Mouse (Mus musculus) midbrain, embryonic 13.5 days (tissue): Measurements from ENCODE around the gene Col1a1. TPM values are rescaled to one million over a fixed set of nuclear protein-coding genes. Genes with fewer than 3 reads are reported as not detected.

ENCODE experiments used
- ATAC-seq: fragments of 200-750 bp; cut with Nextera tagmentation; 2 replicates; pipeline ENCODE4 v1.8.0; 2017; ENCODE audit warnings: mild to moderate bottlenecking, moderate TSS enrichment, moderate library complexity
- H3K27ac ChIP-seq: fragments of 300-500 bp; sonication (generic); 2 replicates; pipeline ENCODE4 v1.5.1; 2015; ENCODE audit warnings: inconsistent platforms, mild to moderate bottlenecking, moderate library complexity
- H3K27me3 ChIP-seq: fragments of 300-500 bp; sonication (generic); 2 replicates; pipeline ENCODE4 v1.6.1; 2015; ENCODE audit warnings: mild to moderate bottlenecking, inconsistent platforms
- H3K36me3 ChIP-seq: fragments of 300-500 bp; sonication (generic); 2 replicates; pipeline ENCODE4 v1.6.1; 2015; ENCODE audit warnings: mild to moderate bottlenecking, inconsistent platforms
- H3K4me1 ChIP-seq: fragments of 300-500 bp; sonication (generic); replicated peaks from 2 replicates; pipeline ENCODE4 v1.6.1; 2015; ENCODE audit warnings: inconsistent platforms
- H3K4me2 ChIP-seq: fragments of 300-500 bp; sonication (generic); replicated peaks from 2 replicates; pipeline ENCODE4 v1.6.1; 2015; ENCODE audit warnings: moderate library complexity, mild to moderate bottlenecking, inconsistent platforms
- H3K4me3 ChIP-seq: fragments of 300-500 bp; sonication (generic); replicated peaks from 2 replicates; pipeline ENCODE4 v1.5.1; 2015; ENCODE audit warnings: mild to moderate bottlenecking, inconsistent platforms
- H3K9ac ChIP-seq: fragments of 300-500 bp; sonication (generic); replicated peaks from 2 replicates; pipeline ENCODE4 v1.6.1; 2015; ENCODE audit warnings: mild to moderate bottlenecking, inconsistent platforms
- H3K9me3 ChIP-seq: fragments of 300-500 bp; sonication (generic); 2 replicates; pipeline ENCODE4 v1.6.1; 2016; ENCODE audit warnings: mild to moderate bottlenecking, inconsistent platforms
- WGBS: fragments of 180-500 bp; shearing (Covaris S2); methylation state at CpG from one replicate; pipeline ENCODE4 v1.1.7; 2015; 5-methylcytosine and 5-hydroxymethylcytosine counted together
- polyA plus RNA-seq: library from polyadenylated mRNA; unstranded; fragments of >200 nt; fragmentation: Nextera tagmentation; extraction: Ambion mirVana; gene quantifications from 2 replicates; pipeline ENCODE4 v1.2.1, GENCODE M21; 2015

Gene Col1a1
- polyA plus RNA-seq, 1 experiment from 2014 or later: 68.9 TPM

GRCm38 (mm10) chr11:94924977-94925376 lies 11.0 kb upstream of the Col1a1 start:
- H3K4me3 ChIP-seq: no peak overlapping the region
- 95% methylated on average over 4 of the region's 4 CpGs for WGBS
- H3K9me3 ChIP-seq: no peaks in the 10 kb centered on the region
- H3K4me2 ChIP-seq: no peak overlapping the region
- H3K4me1 ChIP-seq: peaks cover 15% of the 10 kb centered on the region
- ATAC-seq: no peak
- no peak overlapping the region for H3K27ac ChIP-seq
- H3K9ac ChIP-seq: no peak overlapping the region
- H3K27me3 ChIP-seq: no peaks in the 10 kb centered on the region
- H3K36me3 ChIP-seq: no peaks in the 10 kb centered on the region

GRCm38 (mm10) chr11:94926431-94926830 lies 9.6 kb upstream of the Col1a1 start:
- H3K27ac ChIP-seq: no peak overlapping the region
- no peaks in the 10 kb centered on the region for H3K27me3 ChIP-seq
- no peak overlapping the region for H3K9ac ChIP-seq
- H3K4me2 ChIP-seq: no peak overlapping the region
- ATAC-seq: no peak
- no peaks in the 10 kb centered on the region for H3K9me3 ChIP-seq
- peaks cover 15% of the 10 kb centered on the region for H3K4me1 ChIP-seq
- no peak overlapping the region for H3K4me3 ChIP-seq
- WGBS: 82% methylated on average over 11 of the region's 11 CpGs
- H3K36me3 ChIP-seq: no peaks in the 10 kb centered on the region

GRCm38 (mm10) chr11:94927771-94928291 lies 8.2 kb upstream of the Col1a1 start:
- H3K4me3 ChIP-seq: no peak overlapping the region
- no peak for ATAC-seq
- H3K36me3 ChIP-seq: no peaks in the 10 kb centered on the region
- no peak overlapping the region for H3K4me2 ChIP-seq
- no peak overlapping the region; the same call in 1 of the 2 replicates for H3K9ac ChIP-seq
- H3K4me1 ChIP-seq: peaks cover 15% of the 10 kb centered on the region
- H3K9me3 ChIP-seq: no peaks in the 10 kb centered on the region
- 27% methylated on average over 5 of the region's 5 CpGs for WGBS
- H3K27ac ChIP-seq: no peak overlapping the region
- H3K27me3 ChIP-seq: peaks cover 11% of the 10 kb centered on the region

- Histone ChIP-seq H3K4me1 (peaks cover 18% of the 10 kb centered on the region), H3K9me3 (no peaks in the 10 kb centered on the region), H3K27ac (peak overlapping the region; percentile 62; the same call in 1 of the 2 replicates), H3K9ac (no peak overlapping the region), H3K36me3 (no peaks in the 10 kb centered on the region), H3K4me3 (no peak overlapping the region), H3K4me2 (peak overlapping the region; percentile 9; the same call in 1 of the 2 replicates), H3K27me3 (peaks cover 21% of the 10 kb centered on the region)
- peak; percentile 81 for ATAC-seq
- WGBS: 7% methylated on average over 12 of the region's 13 CpGs
Observed at GRCm38 (mm10) chr11:94928820-94929219, 7.2 kb upstream of the Col1a1 start.

GRCm38 (mm10) chr11:94929599-94929998 lies 6.4 kb upstream of the Col1a1 start:
- no peak overlapping the region for H3K27ac ChIP-seq
- H3K9ac ChIP-seq: no peak overlapping the region
- peaks cover 29% of the 10 kb centered on the region for H3K27me3 ChIP-seq
- no peak overlapping the region for H3K4me3 ChIP-seq
- 51% methylated on average over 9 of the region's 9 CpGs for WGBS
- H3K9me3 ChIP-seq: no peaks in the 10 kb centered on the region
- H3K36me3 ChIP-seq: no peaks in the 10 kb centered on the region
- H3K4me1 ChIP-seq: peaks cover 19% of the 10 kb centered on the region
- H3K4me2 ChIP-seq: no peak overlapping the region
- no peak for ATAC-seq

GRCm38 (mm10) chr11:94930151-94930550 lies 5.9 kb upstream of the Col1a1 start:
- Histone ChIP-seq H3K27ac (no peak overlapping the region), H3K9me3 (no peaks in the 10 kb centered on the region), H3K27me3 (peaks cover 35% of the 10 kb centered on the region), H3K36me3 (no peaks in the 10 kb centered on the region), H3K4me2 (no peak overlapping the region), H3K4me1 (peaks cover 19% of the 10 kb centered on the region), H3K4me3 (no peak overlapping the region), H3K9ac (no peak overlapping the region)
- WGBS: 60% methylated on average over 4 of the region's 4 CpGs
- no peak for ATAC-seq

- Histone ChIP-seq H3K4me3 (no peak overlapping the region), H3K9me3 (no peaks in the 10 kb centered on the region), H3K4me1 (peaks cover 32% of the 10 kb centered on the region), H3K9ac (no peak overlapping the region), H3K27ac (no peak overlapping the region), H3K36me3 (no peaks in the 10 kb centered on the region), H3K27me3 (peaks cover 66% of the 10 kb centered on the region), H3K4me2 (no peak overlapping the region)
- no peak for ATAC-seq
- WGBS: 16% methylated on average over 8 of the region's 8 CpGs
Observed at GRCm38 (mm10) chr11:94933584-94933983, 2.4 kb upstream of the Col1a1 start.

GRCm38 (mm10) chr11:94934526-94934925 lies 1.5 kb upstream of the Col1a1 start:
- H3K4me3 ChIP-seq: no peak overlapping the region
- H3K4me2 ChIP-seq: no peak overlapping the region
- H3K9me3 ChIP-seq: no peaks in the 10 kb centered on the region
- H3K36me3 ChIP-seq: no peaks in the 10 kb centered on the region
- no peak for ATAC-seq
- H3K27ac ChIP-seq: no peak overlapping the region
- no peak overlapping the region for H3K9ac ChIP-seq
- H3K4me1 ChIP-seq: peaks cover 23% of the 10 kb centered on the region
- 44% methylated on average over 11 of the region's 11 CpGs for WGBS
- H3K27me3 ChIP-seq: peaks cover 73% of the 10 kb centered on the region

- Histone ChIP-seq H3K27ac (no peak overlapping the region), H3K4me2 (peak overlapping the region; percentile 53), H3K9me3 (no peaks in the 10 kb centered on the region), H3K4me1 (peaks cover 23% of the 10 kb centered on the region), H3K36me3 (no peaks in the 10 kb centered on the region), H3K27me3 (peaks cover 89% of the 10 kb centered on the region), H3K9ac (no peak overlapping the region), H3K4me3 (peak overlapping the region; percentile 25)
- WGBS: 1% methylated on average over 17 of the region's 17 CpGs
- ATAC-seq: peak; percentile 76
Observed at GRCm38 (mm10) chr11:94936851-94937295, 849 bp downstream of the Col1a1 start.

- peak; percentile 46 for ATAC-seq
- peak overlapping the region; percentile 53 for H3K4me2 ChIP-seq
- under 1% methylated on average over 18 of the region's 18 CpGs for WGBS
- no peak overlapping the region; the same call in 1 of the 2 replicates for H3K9ac ChIP-seq
- peaks cover 90% of the 10 kb centered on the region for H3K27me3 ChIP-seq
- peaks cover 23% of the 10 kb centered on the region for H3K4me1 ChIP-seq
- peak overlapping the region; percentile 28 for H3K4me3 ChIP-seq
- H3K9me3 ChIP-seq: no peaks in the 10 kb centered on the region
- no peak overlapping the region for H3K27ac ChIP-seq
- no peaks in the 10 kb centered on the region for H3K36me3 ChIP-seq
Observed at GRCm38 (mm10) chr11:94937335-94937781, 1.3 kb downstream of the Col1a1 start.

GRCm38 (mm10) chr11:94937787-94938186 lies 1.8 kb downstream of the Col1a1 start:
- ATAC-seq: no peak
- H3K9ac ChIP-seq: no peak overlapping the region; the same call in 1 of the 2 replicates
- 2% methylated on average over 15 of the region's 15 CpGs for WGBS

GRCm38 (mm10) chr11:94938296-94938695 lies 2.3 kb downstream of the Col1a1 start:
- peaks cover 87% of the 10 kb centered on the region for H3K27me3 ChIP-seq
- H3K9ac ChIP-seq: no peak overlapping the region
- no peak overlapping the region for H3K27ac ChIP-seq
- H3K36me3 ChIP-seq: no peaks in the 10 kb centered on the region
- no peaks in the 10 kb centered on the region for H3K9me3 ChIP-seq
- ATAC-seq: no peak
- H3K4me1 ChIP-seq: peaks cover 23% of the 10 kb centered on the region
- H3K4me3 ChIP-seq: no peak overlapping the region
- 22% methylated on average over 9 of the region's 9 CpGs for WGBS
- no peak overlapping the region for H3K4me2 ChIP-seq

More at GRCm38 (mm10) chr11:94937787-94938186, 1.8 kb downstream of the Col1a1 start:
- H3K27ac ChIP-seq: no peak overlapping the region
- no peaks in the 10 kb centered on the region for H3K36me3 ChIP-seq
- H3K9me3 ChIP-seq: no peaks in the 10 kb centered on the region
- H3K27me3 ChIP-seq: peaks cover 90% of the 10 kb centered on the region
- peak overlapping the region; percentile 28 for H3K4me3 ChIP-seq
- H3K4me2 ChIP-seq: peak overlapping the region; percentile 53
- H3K4me1 ChIP-seq: peaks cover 23% of the 10 kb centered on the region

- Histone ChIP-seq H3K27ac (no peak overlapping the region), H3K27me3 (peaks cover 78% of the 10 kb centered on the region), H3K36me3 (no peaks in the 10 kb centered on the region), H3K4me1 (peaks cover 20% of the 10 kb centered on the region), H3K4me3 (no peak overlapping the region), H3K9ac (no peak overlapping the region), H3K4me2 (no peak overlapping the region), H3K9me3 (no peaks in the 10 kb centered on the region)
- ATAC-seq: no peak
- WGBS: 22% methylated on average over 4 of the region's 4 CpGs
Observed at GRCm38 (mm10) chr11:94939280-94939679, 3.3 kb downstream of the Col1a1 start.
